Mouse (Mus musculus) right cerebral cortex, postnatal 4 days (tissue): ENCODE measurements around the gene Rimklb.

Source experiments
- DNase-seq: peaks from one replicate; pipeline ENCODE4 v3.0.0-alpha.2; 2022

Gene Rimklb

GRCm38 (mm10) chr6:122416347-122416746 is 82.2 kb downstream of the Rimklb start:
- no peak for DNase-seq

- DNase-seq: no peak
Measured at GRCm38 (mm10) chr6:122411281-122411680, 87.3 kb downstream of the Rimklb start.

- DNase-seq: peak; percentile 37
Measured at GRCm38 (mm10) chr6:122402240-122402639, 96.3 kb downstream of the Rimklb start.

GRCm38 (mm10) chr6:122400263-122400662 is 98.3 kb downstream of the Rimklb start:
- DNase-seq: no peak
